Mouse (Mus musculus) midbrain, postnatal 0 days (tissue): Measurements from ENCODE around the gene Gria2. TPM values are rescaled to one million over a fixed set of nuclear protein-coding genes. Genes with fewer than 3 reads are reported as not detected.

Experiments
- ATAC-seq: fragments of 200-750 bp; cut with Nextera tagmentation; 2 replicates; pipeline ENCODE4 v1.8.0; 2017; ENCODE audit warnings: moderate number of reproducible peaks, mild to moderate bottlenecking, moderate TSS enrichment, moderate library complexity; ENCODE audit not compliant: low FRiP score
- DNase-seq: peaks from one replicate; pipeline ENCODE4 v3.0.0-alpha.2; 2015; ENCODE audit warnings: low spot score
- H3K27ac ChIP-seq: fragments of 300-500 bp; sonication (generic); 2 replicates; pipeline ENCODE4 v1.5.1; 2014; ENCODE audit warnings: low read depth, mild to moderate bottlenecking, low read length, mixed read lengths
- H3K27me3 ChIP-seq: fragments of 300-500 bp; sonication (generic); 2 replicates; pipeline ENCODE4 v1.6.1; 2014; ENCODE audit warnings: low read length, control low read depth, mixed read lengths; ENCODE audit not compliant: insufficient read depth
- H3K36me3 ChIP-seq: fragments of 300-500 bp; sonication (generic); 2 replicates; pipeline ENCODE4 v1.6.1; 2014; ENCODE audit warnings: low read length, control low read depth, mixed read lengths; ENCODE audit not compliant: insufficient read depth
- H3K4me1 ChIP-seq: fragments of 300-500 bp; sonication (generic); 2 replicates; pipeline ENCODE4 v1.6.1; 2014; ENCODE audit warnings: mild to moderate bottlenecking, control low read depth, antibody characterized with exemption, low read length, mixed read lengths; ENCODE audit not compliant: insufficient read depth
- H3K4me2 ChIP-seq: fragments of 300-500 bp; sonication (generic); 2 replicates; pipeline ENCODE4 v1.6.1; 2014; ENCODE audit warnings: low read depth, mild to moderate bottlenecking, low read length, mixed read lengths; ENCODE audit not compliant: poor library complexity, severe bottlenecking
- H3K4me3 ChIP-seq: fragments of 300-500 bp; sonication (generic); 2 replicates; pipeline ENCODE4 v1.5.1; 2014; ENCODE audit warnings: low read depth, mild to moderate bottlenecking, low read length, moderate library complexity
- H3K9ac ChIP-seq: fragments of 300-500 bp; sonication (generic); replicated peaks from 2 replicates; pipeline ENCODE4 v1.6.1; 2014; ENCODE audit warnings: mild to moderate bottlenecking, low read length, moderate library complexity, mixed read lengths; ENCODE audit not compliant: poor library complexity, severe bottlenecking
- H3K9me3 ChIP-seq: fragments of 300-500 bp; sonication (generic); 2 replicates; pipeline ENCODE4 v1.6.1; 2016; ENCODE audit warnings: low read length, control low read depth
- CTCF ChIP-seq: IDR thresholded peaks from 2 replicates; pipeline ENCODE4 v1.5.1; 2016; ENCODE audit warnings: antibody characterized with exemption, mild to moderate bottlenecking
- WGBS: fragments of 180-500 bp; shearing (Covaris S2); extraction: QIAGEN DNeasy Blood & Tissue Kit; methylation state at CpG from one replicate; pipeline ENCODE4 v1.1.7; 2014; 5-methylcytosine and 5-hydroxymethylcytosine counted together
- polyA plus RNA-seq: library from polyadenylated mRNA; unstranded; fragments of >200 nt; fragmentation: Nextera tagmentation; extraction: Ambion mirVana; gene quantifications from 2 replicates; pipeline ENCODE4 v1.2.1, GENCODE M21; 2015
- total RNA-seq: library from RNA; depleted of rRNA; stranded (reverse); fragments of >200 nt; gene quantifications from 2 replicates; pipeline ENCODE4 v1.2.3, GENCODE M21; 2014

Gene Gria2
- total and polyA plus RNA-seq, 2 experiments from 2014 or later = 195 to 207 TPM

DNA sequence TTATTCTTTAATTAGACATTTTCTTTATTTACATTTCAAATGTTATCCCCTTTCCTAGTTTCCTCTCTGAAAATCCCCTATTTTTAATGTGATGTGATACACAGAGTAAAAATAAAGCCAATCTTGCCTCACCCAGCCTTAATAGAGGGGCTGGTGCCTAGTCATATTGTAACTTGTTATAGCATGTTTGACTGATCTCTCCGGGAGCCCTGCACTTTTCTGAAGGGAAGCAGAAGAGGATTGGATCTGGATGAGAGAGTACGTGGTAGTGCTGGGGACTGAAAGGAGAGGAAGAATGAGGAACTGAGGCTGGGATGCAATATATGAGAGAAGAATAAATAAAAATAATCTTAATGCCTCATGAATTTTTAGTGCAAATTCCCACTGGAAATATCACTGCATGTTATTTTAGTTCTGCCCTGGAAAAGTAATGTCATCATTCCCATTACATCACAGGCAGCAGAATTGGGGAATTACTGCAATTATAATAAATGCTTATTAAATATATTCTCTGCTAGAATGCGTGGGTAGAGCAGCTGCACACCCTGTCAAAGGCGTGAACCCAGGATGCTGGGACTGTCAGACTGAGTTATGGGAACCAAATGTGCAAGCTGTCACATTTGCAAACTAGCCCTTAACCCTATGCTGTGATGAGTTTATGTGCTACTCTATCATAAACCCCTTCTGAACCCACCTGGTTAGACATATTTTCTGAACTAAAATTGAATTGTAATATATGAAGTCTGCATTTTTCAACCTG is 28.4 kb downstream of the Gria2 start:
- TF ChIP-seq CTCF = no peak
- 66% methylated on average over 4 of the region's 4 CpGs for whole genome bisulfite sequencing
- no peak for ATAC-seq
- Histone ChIP-seq H3K4me1 (no peaks in the 10 kb centered on the region), H3K9me3 (no peaks in the 10 kb centered on the region), H3K4me2 (no peak overlapping the region), H3K27ac (no peak overlapping the region), H3K27me3 (no peaks in the 10 kb centered on the region), H3K36me3 (no peaks in the 10 kb centered on the region), H3K4me3 (no peak overlapping the region), H3K9ac (no peak overlapping the region)
- no peak for DNase-seq

GRCm38 (mm10) chr3:80773232-80773631 is 29.4 kb downstream of the Gria2 start:
- 84% methylated on average over 4 of the region's 4 CpGs for WGBS
- Histone ChIP-seq H3K36me3 (no peaks in the 10 kb centered on the region), H3K4me3 (no peak overlapping the region), H3K27me3 (no peaks in the 10 kb centered on the region), H3K4me2 (no peak overlapping the region), H3K27ac (no peak overlapping the region), H3K9ac (no peak overlapping the region), H3K9me3 (no peaks in the 10 kb centered on the region), H3K4me1 (no peaks in the 10 kb centered on the region)
- DNase-seq = no peak
- TF ChIP-seq CTCF = no peak
- no peak for ATAC-seq

DNA sequence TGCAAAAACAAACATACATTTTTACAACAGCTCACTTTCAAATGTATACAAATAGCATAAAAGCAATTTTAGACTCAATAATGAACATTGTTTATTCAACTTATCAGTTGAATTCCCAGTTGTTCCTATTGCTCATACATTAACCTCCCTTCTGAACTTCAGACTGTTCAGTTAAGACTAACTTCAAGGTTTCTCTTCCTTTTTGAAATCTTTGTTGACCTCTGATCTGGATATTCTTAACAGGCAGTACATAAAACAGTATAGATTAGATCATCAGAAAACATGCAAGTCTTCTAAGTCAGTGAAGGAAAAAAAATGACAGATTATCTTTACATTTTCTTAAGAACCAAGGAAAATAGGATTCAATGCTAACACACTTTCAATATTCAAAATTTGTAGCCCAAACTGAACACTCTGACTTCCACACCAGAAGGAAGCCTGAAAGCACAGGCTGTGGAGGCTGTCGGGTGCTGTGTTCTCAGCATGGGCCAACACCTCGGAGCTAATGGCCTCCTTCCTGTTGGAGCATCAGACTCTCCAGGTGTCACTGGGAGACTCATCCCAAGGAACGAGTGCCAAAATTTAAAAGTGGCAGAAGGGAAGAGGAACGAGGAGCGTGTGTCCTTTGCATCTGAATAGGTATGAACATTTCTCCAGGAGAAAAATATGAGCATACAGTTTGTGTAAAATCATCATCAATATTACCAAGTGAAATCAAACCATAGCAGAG is 33.0 kb downstream of the Gria2 start:
- no peak for ATAC-seq
- Histone ChIP-seq H3K9ac (no peak overlapping the region), H3K27me3 (no peaks in the 10 kb centered on the region), H3K9me3 (no peaks in the 10 kb centered on the region), H3K27ac (no peak overlapping the region), H3K36me3 (no peaks in the 10 kb centered on the region), H3K4me2 (no peak overlapping the region), H3K4me1 (no peaks in the 10 kb centered on the region), H3K4me3 (no peak overlapping the region)
- DNase-seq = no peak
- no peak for TF ChIP-seq CTCF
- 78% methylated on average over 5 of the region's 5 CpGs for WGBS

DNA sequence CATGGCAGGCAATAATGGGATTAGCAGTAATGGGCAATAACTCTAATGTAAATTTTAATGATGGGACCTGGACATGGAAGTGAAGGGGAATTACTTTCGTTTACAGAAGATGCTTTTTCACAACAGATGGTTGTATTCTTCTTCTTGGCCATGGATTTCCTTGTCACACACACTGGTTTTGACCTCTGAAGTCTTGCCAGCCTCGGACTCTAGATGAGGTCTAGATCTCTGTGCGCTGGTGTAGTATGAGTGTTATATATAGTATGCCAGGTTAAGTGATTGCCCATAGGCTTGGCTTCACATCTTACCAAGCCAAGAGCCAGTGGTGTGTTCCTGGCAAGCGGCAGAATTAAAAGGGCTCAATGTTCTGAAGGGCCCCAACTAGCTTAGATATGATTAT is 43.7 kb downstream of the Gria2 start:
- no peak for TF ChIP-seq CTCF
- no peaks in the 10 kb centered on the region for H3K27me3 ChIP-seq
- no peak overlapping the region for H3K9ac ChIP-seq
- DNase-seq = no peak
- no peak overlapping the region for H3K27ac ChIP-seq
- no peak for ATAC-seq
- no peak overlapping the region for H3K4me3 ChIP-seq
- H3K36me3 ChIP-seq = no peaks in the 10 kb centered on the region
- no peaks in the 10 kb centered on the region for H3K9me3 ChIP-seq
- H3K4me2 ChIP-seq = no peak overlapping the region
- 89% methylated on average over 4 of the region's 4 CpGs for WGBS
- H3K4me1 ChIP-seq = no peaks in the 10 kb centered on the region

DNA sequence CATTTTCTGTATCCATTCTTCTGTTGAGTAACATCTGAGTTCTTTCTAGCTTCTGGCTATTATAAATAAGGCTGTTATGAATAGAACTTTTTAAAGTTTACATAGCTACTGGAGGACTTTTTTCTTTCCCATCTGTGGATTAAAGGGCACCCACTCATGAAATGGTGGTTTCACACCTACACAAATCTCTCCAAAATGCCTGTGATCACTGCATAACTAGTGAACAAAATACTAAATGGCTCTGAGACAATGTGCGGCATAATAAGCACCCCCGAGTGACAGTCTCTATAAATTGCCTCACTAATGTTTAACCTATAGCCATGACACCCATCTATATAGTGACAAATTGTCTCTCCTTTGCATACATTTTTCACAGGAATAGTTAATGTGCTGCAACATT is 44.3 kb downstream of the Gria2 start:
- DNase-seq = no peak
- Histone ChIP-seq H3K9ac (no peak overlapping the region), H3K27ac (no peak overlapping the region), H3K4me1 (no peaks in the 10 kb centered on the region), H3K4me3 (no peak overlapping the region), H3K27me3 (no peaks in the 10 kb centered on the region), H3K4me2 (no peak overlapping the region), H3K9me3 (no peaks in the 10 kb centered on the region), H3K36me3 (no peaks in the 10 kb centered on the region)
- 97% methylated on average over 2 of the region's 2 CpGs for WGBS
- no peak for TF ChIP-seq CTCF
- ATAC-seq = no peak

DNA sequence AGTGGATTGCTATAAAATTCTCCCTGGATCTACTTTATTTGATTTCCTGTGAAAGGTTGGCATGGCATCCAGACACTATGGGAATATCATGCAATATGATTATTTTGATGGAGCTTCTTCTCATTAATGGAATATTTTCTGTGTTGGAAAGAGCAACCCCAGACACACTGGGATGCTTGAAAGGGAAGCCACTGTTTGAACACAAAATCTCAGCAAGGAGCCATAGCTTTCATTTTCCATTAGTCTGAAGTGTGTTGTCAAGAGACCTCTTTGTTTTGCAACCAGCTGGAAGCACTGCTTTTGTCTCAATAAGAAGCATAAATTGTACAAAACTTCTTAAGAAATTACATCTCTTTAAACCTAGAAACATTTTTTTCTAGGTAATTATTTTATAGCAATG is 51.8 kb downstream of the Gria2 start:
- Histone ChIP-seq H3K36me3 (no peaks in the 10 kb centered on the region), H3K9ac (no peak overlapping the region), H3K9me3 (no peaks in the 10 kb centered on the region), H3K4me3 (no peak overlapping the region), H3K4me2 (no peak overlapping the region), H3K4me1 (no peaks in the 10 kb centered on the region), H3K27ac (no peak overlapping the region), H3K27me3 (no peaks in the 10 kb centered on the region)
- no peak for ATAC-seq
- no peak for DNase-seq
- no peak for TF ChIP-seq CTCF
